Mouse (Mus musculus): ENCODE measurements around the gene Gm21905. TPM values are rescaled to one million over a fixed set of nuclear protein-coding genes. Genes with fewer than 3 reads are reported as not detected.

Gene Gm21905
- not detected for total RNA-seq (2021)
- long read RNA-seq, experiment 1 = 0 reads
- long read RNA-seq, experiment 2 = 0 reads

DNA sequence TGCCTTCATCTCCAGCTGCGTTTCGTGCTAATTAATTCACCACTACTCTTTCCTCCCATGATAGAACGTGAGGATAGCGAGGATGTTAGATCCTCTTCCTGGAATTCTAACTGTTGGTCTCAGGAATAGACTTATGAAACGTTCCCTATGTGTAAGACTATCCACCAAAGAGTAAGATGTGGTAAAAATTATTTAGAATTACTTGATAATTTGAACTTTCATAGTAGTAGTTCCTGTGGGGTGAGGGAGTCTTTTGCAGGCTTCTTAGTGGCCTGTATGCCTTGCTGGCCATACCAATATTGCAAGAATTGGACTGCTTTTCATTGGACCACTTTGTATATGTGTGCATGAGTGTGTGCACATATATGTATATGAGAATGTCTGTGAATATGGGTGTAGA, at the start of gene Gm21905:
Gm21905 (minus strand) TSS at position 101 of the 400 bp plus-strand sequence.
- no peak for DNase-seq

DNA sequence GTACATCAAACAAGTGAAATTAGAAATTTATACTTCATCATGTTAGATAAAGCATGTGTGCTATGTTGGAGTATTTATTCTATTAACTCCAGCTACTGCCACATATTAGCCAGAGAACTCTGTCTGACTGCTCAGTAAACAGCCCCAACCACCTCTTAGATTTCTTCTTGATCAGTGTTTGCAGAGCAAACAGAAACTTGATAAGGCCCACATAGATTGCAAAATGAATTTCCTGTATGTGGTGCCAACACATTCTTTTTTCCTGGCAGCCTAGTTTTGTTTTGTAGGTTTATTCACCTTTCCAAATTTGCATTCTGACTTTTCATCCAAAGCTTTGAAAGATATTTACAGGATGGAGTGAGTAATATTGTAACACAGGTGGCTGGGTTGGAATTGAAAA, 44.2 kb upstream of the Gm21905 start:
- DNase-seq = no peak

DNA sequence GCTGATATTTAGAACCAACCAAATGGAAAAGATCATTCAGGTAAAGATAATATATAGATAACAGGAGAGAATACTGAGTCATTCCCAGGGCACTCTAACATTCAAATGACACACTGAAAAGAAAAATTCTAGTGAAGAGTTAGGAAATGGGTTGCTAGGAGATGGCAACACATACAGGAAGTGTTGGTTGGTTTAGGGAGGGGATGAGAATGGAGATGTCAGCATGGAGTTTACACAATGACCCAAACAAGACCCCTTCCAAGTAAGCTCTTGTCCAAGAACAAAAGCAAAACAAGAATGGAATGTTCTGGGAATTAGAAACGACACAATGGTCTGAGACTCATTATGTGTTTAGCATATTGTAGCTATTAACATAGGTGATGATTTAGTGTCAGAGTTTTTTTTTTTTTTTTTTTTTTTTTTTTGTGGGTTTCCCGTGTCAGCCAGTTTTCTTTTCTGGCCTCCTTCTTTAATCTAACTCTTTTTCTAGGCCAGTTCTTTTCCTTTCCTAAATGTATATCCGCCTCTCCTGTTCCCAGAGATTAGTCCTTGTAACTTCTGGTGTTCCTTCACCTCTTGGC, 35.8 kb upstream of the Gm21905 start:
- no peak for DNase-seq

DNA sequence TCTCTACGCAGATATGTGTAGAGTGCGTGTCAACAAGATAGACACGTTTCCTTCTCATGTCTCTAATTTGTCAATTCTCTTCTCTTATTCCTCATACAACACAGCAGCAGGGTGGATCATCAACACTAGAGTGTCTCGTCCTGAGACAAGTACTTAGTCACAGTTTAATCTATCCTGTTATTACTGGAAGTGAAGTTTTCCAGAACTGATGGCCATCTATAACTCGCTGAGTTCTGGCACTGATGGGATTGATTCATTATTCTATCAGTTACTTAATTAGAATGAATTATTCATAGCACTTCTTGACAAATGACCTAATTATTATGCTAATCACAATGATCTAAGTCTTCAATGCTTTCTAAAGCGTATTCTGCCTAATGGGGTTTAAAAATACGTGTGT, 23.3 kb upstream of the Gm21905 start:
- DNase-seq = no peak

DNA sequence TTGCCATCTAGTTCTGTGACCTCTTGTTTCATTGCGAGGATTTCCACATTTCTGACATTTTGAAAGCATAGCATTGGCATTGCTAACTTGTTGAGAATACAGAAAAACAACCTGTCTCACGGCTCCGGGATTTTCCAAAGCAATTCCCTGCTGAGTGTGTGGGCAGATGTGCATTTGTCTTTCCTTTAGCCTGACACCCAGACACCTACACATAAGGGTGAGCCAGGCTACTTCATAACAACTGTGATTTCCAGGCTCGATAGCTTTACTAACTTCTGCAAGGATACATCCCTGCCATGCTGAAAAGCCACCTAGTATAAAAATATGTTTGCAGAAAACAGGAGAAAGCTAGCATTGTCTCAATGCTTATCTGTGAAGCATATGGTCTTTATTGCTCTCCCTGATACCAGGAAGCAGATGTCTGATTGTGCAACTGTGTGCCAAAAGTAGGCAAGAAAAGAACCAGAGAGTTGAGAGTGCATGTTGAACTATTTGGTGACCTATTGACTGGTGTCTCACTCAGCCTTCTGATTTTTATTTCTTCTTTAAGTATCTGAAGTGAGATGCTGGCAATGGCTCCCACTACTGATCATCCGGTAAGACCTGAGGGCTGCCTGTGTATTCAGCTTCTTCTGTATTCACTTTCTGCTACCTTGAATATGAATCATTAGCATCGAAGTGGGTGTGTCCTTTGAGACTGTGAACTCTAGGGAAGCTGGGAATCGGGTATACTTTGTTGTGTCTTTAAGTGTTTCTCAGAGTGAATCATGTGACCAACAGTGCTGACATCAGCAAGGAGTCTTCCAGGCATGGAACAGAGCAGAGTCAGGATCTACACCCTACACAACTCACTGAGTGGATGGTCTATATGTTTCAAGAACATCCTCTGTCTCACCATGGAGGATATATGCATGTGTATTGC, 15.7 kb upstream of the Gm21905 start:
- DNase-seq = no peak

DNA sequence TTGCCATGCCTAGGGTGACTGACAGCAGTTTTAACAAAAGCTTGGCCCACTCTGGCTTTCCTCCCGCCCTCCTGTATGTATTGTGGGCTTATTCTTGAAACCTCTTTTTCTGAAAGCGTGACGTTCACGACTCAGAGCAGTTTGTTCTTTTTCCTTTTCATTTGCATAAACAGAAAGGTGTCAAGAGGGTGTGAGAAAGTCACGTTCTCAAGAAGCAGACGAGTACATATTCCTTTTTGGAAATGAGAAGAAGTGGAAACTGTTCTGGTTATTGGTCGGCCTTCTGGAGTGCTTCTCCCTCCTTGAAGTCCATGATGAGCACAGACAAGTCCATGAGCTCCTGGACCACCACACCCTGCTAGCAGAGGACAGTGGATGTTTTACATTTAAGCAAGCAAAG, 9.3 kb upstream of the Gm21905 start:
- no peak for DNase-seq

DNA sequence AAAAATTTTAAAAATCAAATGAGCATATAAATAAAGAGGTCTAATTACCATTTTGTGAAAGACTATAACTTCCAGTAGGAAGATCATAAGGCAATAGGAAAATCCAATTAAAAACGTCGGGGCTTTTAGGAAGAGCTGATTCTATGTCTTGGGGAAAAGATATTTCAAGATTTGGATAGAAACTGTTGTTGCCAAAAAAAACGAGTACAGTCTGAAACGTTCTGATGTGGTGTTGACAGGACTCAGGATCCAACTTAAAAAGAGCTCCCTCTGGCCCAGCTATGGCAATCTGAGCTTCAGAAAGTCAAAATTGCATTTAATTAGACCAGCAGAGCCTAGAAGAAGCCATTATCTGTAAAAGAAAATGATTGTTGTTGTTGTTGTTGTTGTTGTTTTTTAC, 7.9 kb upstream of the Gm21905 start:
- no peak for DNase-seq

DNA sequence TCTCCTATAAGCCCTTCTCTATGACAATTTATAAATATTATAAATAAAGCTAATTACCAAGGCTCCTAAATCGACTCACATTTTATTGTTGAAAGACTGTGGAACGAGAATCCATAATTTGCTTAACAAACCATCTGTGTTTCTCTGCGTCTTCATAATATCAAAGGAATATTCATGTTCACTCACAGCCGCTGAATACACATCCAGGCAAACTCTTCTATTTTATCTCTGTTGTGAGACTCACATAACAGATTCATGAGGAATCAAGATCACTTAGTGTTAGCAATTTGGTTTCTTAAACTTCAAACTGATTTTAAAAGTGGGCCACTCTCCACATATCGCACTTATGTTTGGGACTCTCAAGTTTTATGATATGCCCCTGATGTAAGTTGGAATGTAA, 1.9 kb upstream of the Gm21905 start:
- no peak for DNase-seq

DNA sequence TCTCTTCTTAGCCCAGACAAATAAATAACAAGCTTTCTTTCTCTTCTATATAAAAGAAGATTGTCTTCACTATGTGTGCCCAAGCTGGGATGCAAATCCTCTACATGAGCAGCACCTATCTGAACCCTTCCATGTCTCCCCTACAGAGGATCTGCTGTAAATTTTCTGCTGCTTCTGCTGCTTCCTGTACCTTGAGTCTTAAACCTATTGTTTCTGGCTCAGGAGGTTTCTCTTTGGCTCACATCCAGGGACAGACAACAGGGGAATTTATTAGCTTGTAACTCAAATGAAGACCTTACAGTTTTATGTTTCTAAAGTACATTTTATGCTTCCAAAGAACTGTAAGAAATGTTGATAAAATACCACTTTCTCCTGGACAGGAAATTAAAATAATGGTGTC, 785 bp upstream of the Gm21905 start:
- peak in 1 of 2 experiments; percentile 5 for DNase-seq

DNA sequence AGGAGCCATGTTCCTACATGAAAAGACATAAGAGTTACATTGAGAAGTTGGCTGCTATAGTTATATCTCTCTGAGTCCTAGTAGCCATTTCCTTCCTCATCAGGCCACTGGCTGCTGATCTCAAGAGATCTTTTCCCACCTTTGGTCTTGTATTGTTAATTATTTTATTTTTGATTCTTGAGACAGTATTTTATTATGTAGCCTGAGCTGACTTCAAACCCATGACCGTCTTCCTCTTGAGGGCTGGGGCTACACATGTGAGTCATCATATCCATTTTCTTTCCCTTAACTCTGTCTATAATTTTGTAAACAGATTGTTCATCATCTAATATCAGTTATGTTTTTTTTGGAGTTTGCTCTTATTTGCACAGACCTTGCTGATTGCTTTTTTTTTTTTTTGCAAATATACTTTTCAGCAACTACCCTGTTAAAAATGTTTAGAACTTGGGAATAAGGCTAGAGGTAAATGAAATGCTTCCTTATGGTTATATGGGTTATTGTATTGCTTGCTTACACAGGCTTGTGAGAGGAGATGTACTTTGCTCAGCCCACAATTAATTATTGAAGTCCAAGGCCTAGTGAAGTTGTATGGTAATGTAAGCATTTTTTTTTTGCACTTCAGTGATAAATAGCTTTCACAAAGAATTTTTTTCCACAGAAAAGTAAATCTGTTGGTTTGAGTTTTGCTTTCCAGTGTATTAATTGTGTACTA, 2.0 kb downstream of the Gm21905 start:
- DNase-seq = no peak

DNA sequence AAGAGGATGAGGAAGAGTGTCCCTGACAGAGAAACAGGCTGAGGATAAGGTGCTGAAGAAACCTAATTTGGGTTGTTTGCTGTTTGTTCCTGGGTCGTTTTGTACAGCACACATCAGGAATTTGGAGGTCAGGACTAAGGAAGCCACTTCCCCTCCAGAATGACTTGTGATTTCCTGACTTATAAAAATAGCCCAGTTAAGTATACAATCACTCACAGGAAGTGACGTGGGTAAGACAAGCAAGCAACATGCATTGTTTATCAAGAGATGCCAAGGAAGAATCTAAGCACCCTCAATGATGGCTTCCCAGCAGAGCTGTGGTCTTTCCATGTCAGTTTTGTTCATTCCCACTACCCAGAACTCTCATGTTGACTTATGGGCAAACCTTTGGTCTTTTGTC, 3.0 kb downstream of the Gm21905 start:
- DNase-seq = peak in 1 of 2 experiments; percentile 31

DNA sequence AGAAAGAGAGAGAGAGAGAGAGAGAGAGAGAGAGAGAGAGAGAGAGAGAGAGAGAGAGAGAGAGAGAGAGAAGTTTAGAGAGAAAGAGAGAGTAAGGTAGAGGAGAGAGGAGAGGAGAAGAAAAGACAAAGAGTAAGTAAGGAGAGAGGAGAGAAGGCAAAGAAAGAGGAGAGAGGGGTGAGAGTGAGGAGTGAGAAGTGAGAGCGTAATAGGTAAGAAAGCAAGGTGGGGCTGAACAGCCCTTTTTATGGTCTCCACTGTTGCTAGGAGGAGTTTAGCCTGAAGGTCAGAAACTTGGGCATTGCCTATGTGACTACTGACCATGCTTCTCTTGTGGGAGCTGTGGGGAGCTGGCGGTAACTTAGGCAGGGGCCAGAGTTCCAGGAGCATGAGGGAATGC, 4.9 kb downstream of the Gm21905 start, which contains the start of gene Gm5108:
Gm5108 (plus strand) TSS at position 301 of the 400 bp plus-strand sequence.
- DNase-seq = no peak

DNA sequence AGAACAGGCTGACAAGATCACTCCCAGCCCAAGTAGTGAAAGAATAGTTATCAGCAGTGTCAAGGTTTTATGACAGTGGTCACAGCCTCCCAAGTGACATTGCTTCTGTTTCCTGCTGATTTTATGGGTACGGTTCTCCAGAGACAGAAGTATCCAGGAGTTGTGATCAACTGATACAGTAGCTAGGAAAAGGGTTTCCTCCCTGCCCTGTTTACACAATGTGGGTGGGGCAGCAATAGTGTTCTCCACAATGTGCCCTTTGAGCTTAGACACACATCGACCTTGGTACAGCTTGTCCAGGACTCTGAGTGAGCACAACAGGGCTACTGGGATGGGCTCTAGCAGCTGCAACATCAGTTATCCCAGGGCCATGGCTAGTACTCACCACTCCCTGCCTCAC, 14.6 kb downstream of the Gm21905 start:
- peak in 1 of 2 experiments; percentile 24 for DNase-seq

DNA sequence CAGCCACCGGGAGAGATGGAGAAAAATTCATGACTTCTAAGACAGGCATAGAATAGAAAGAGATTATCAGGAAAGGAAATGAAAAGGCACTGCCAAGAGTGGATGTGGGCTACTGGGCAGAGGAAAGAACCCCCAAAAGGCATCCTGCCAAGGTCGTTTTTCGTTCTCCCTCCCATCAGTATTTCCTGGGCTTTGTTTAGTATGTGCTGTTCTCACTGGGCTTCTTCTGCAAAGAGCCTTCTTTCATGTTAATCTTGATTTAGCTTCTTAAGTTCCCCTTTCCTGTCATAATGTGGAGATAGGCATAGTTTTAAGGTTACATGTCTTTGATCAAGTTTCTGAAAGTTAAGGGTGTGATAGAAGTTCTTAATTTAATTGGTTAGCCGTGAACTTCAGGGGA, 15.6 kb downstream of the Gm21905 start:
- no peak for DNase-seq

DNA sequence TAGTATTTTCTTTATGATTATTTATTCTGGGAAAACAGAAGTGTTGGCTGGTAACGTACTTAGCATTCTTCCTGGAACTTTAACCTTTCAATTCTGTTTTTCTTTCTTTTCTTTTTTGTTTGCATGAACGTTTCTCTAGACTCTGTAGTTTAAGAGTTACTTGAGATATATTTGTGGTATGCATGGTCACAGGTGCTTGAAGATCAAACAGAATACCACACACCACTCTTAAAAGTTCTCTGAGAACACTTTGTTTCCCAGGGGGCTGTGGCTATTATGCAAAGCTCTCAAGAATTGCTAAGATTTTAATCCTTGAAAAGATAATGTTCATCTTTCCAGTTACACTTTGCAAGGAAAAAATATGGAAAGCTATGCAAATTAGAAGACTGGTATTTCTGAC, 41.7 kb downstream of the Gm21905 start:
- DNase-seq = no peak

DNA sequence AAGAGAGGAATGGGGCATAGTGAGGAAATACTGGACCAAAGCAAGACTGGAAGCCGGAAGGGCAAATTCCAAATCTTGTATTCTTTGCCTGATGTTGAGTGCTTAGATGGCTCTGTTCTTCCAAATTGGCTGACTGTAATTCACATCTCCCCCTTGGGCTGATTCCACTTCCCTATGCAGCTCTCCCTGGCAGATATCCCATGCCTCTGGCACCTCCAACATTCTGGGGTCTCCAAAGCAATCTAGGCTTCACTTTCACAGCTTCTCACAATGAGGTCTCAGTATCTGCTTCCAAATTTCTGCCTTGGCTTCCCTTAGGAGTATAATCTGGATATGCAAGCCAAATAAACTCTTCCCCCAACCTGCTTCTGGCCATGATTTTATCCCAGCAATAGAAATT, 47.3 kb downstream of the Gm21905 start:
- DNase-seq = no peak

DNA sequence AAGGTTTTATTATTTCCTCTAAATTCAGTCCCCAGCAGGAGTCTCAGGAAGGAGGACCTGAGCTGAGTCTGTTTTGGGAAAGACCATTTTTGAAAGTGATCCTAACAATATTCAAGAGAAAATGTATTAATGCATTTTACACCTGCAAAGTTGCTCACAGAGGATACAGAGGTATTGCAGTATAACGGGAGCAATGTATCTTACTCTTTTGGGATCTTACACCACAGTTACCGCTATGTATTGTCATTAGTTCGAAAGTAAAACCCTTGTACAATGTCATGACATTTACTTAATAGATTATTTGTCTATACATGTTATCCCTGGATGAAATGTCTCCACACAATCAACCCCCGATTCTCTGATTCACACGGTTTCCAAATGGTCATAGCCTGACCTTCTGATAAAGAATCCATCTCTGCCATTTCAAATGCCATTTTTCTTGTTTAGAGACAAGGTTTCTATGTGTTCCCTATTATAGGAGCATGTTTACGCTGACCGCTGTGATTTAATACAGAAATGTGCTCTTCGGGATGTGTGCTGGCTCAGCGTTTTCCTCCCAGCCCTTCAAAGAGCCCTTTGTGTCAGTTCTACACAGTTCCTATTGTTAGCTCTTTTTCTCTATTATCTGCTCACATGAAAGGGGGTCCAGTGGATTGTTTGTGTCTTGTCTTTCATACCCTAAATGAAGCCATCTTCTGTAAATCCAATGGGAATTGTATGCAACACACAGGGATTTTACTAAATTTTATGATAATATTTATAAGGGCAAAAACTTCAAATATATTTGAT, 61.6 kb downstream of the Gm21905 start:
- DNase-seq = no peak

DNA sequence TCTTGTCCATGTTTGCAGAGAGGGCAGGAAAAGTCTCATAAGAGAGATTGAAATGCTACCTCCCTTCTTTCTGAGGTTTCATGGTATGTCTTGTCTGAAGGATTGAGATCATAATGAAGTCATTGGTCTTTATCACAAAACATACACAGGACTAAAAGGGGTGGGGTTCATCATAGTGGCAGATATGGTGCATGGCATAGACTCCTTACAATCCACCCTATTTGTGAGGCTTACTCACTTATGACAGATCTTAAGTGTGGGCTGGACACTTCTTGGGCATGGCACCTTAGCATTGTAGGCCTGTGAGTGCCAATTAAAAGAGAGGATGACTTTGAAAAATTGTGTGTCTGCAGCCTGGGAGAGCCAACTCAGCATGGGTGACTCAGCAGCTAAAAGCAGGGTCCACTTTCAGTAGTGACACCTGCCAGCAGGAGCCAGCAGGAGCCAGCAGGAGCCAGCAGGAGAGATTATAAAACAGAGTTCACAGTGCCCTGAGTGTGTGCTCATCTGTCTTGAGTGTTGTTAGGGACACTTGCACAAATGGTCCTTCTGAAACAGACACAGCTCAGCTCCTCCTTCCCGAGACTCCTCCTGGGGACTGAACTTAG, 62.6 kb downstream of the Gm21905 start:
- no peak for DNase-seq
